Mouse (Mus musculus) heart, embryonic 15.5 days (tissue): Measurements from ENCODE around the gene Rptn. TPM values are rescaled to one million over a fixed set of nuclear protein-coding genes. Genes with fewer than 3 reads are reported as not detected.
"Not testable (repeated sequence)": the region's sequence is repeated elsewhere in the genome, so short reads cannot be mapped to it uniquely, and the experiment has no call there.

Experiments used
- ATAC-seq: fragments of 200-750 bp; cut with Nextera tagmentation; replicated peaks from 2 replicates; pipeline ENCODE4 v1.8.0; 2017; ENCODE audit warnings: low read depth, moderate TSS enrichment; ENCODE audit not compliant: insufficient number of reproducible peaks, insufficient read depth, low FRiP score
- H3K27ac ChIP-seq: fragments of 300-500 bp; sonication (generic); 2 replicates; pipeline ENCODE4 v1.5.1; 2015; ENCODE audit warnings: mild to moderate bottlenecking, inconsistent platforms
- H3K27me3 ChIP-seq: fragments of 300-500 bp; sonication (generic); 2 replicates; pipeline ENCODE4 v1.6.1; 2015; ENCODE audit warnings: inconsistent platforms
- H3K36me3 ChIP-seq: fragments of 300-500 bp; sonication (generic); 2 replicates; pipeline ENCODE4 v1.6.1; 2015; ENCODE audit warnings: mild to moderate bottlenecking, inconsistent platforms
- H3K4me1 ChIP-seq: fragments of 300-500 bp; sonication (generic); replicated peaks from 2 replicates; pipeline ENCODE4 v1.6.1; 2015; ENCODE audit warnings: inconsistent platforms
- H3K4me2 ChIP-seq: fragments of 300-500 bp; sonication (generic); 2 replicates; pipeline ENCODE4 v1.6.1; 2015; ENCODE audit warnings: inconsistent platforms, mild to moderate bottlenecking, moderate library complexity
- H3K4me3 ChIP-seq: fragments of 300-500 bp; sonication (generic); 2 replicates; pipeline ENCODE4 v1.5.1; 2015; ENCODE audit warnings: mild to moderate bottlenecking, inconsistent platforms
- H3K9ac ChIP-seq: fragments of 300-500 bp; sonication (generic); 2 replicates; pipeline ENCODE4 v1.6.1; 2015; ENCODE audit warnings: mild to moderate bottlenecking, inconsistent platforms
- H3K9me3 ChIP-seq: fragments of 300-500 bp; sonication (generic); replicated peaks from 2 replicates; pipeline ENCODE4 v1.6.1; 2016; ENCODE audit warnings: inconsistent platforms
- WGBS: fragments of 180-500 bp; shearing (Covaris S2); methylation state at CpG from one replicate; pipeline ENCODE4 v1.1.7; 2015; ENCODE audit warnings: mixed read lengths; 5-methylcytosine and 5-hydroxymethylcytosine counted together
- polyA plus RNA-seq: library from polyadenylated mRNA; unstranded; fragments of >200 nt; fragmentation: Nextera tagmentation; extraction: Ambion mirVana; gene quantifications from 2 replicates; pipeline ENCODE4 v1.2.1, GENCODE M21; 2015

The Rptn gene
- polyA plus RNA-seq, 1 experiment from 2014 or later = not detected

- Histone ChIP-seq H3K4me2 (no peak overlapping the region), H3K36me3 (no peaks in the 10 kb centered on the region), H3K9me3 (no peaks in the 10 kb centered on the region), H3K4me3 (no peak overlapping the region), H3K4me1 (no peaks in the 10 kb centered on the region), H3K27me3 (no peaks in the 10 kb centered on the region), H3K27ac (no peak overlapping the region), H3K9ac (no peak overlapping the region)
- WGBS = 28% methylated on average over 2 of the region's 2 CpGs
- ATAC-seq = no peak
Measured at GRCm38 (mm10) chr3:93411905-93412304, 18.4 kb downstream of the Rptn start.

- H3K9me3 ChIP-seq = no peaks in the 10 kb centered on the region
- H3K9ac ChIP-seq = no peak overlapping the region
- H3K4me3 ChIP-seq = no peak overlapping the region
- ATAC-seq = no peak
- 57% methylated on average over 3 of the region's 3 CpGs for WGBS
- no peaks in the 10 kb centered on the region for H3K27me3 ChIP-seq
- no peak overlapping the region for H3K27ac ChIP-seq
- no peaks in the 10 kb centered on the region for H3K4me1 ChIP-seq
- H3K4me2 ChIP-seq = no peak overlapping the region
- no peaks in the 10 kb centered on the region for H3K36me3 ChIP-seq
Measured at GRCm38 (mm10) chr3:93431673-93432072, 38.2 kb downstream of the Rptn start.

DNA sequence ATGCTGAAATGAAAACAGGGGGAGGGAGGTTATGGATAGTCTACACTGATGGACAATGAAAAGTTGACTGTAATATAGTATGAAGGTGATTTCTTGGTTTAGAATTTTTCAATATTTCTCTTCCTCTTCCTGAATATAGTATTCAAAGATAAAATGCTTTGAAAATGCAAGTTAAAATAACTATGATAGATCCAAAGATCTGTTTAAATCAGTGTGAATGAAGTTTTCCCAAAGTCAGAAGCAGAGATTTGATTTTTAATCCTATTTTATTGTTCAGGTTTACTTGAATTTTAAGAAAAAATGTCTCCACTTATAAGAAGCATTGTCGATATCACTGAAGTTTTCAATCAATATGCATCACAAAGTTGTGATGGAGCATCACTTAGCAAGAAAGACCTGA, 48.5 kb downstream of the Rptn start, which contains the start of gene Tchh:
Tchh (plus strand) TSS at position 301 of the 400 bp plus-strand sequence.
- no peak within 1 kb of the TSS for H3K9ac ChIP-seq
- H3K4me1 ChIP-seq = peaks cover 25% of the 10 kb centered on the region
- H3K27me3 ChIP-seq = peaks cover 52% of the 10 kb centered on the region
- no peaks in the 10 kb centered on the region for H3K9me3 ChIP-seq
- H3K4me2 ChIP-seq = peak within 1 kb of the TSS; percentile 93; the same call in 1 of the 2 replicates
- no peaks in the 10 kb centered on the region for H3K36me3 ChIP-seq
- no peak for ATAC-seq
- peak within 1 kb of the TSS; percentile 76 for H3K4me3 ChIP-seq
- no peak within 1 kb of the TSS for H3K27ac ChIP-seq
- WGBS = 81% methylated on average over 1 of the region's 1 CpGs

DNA sequence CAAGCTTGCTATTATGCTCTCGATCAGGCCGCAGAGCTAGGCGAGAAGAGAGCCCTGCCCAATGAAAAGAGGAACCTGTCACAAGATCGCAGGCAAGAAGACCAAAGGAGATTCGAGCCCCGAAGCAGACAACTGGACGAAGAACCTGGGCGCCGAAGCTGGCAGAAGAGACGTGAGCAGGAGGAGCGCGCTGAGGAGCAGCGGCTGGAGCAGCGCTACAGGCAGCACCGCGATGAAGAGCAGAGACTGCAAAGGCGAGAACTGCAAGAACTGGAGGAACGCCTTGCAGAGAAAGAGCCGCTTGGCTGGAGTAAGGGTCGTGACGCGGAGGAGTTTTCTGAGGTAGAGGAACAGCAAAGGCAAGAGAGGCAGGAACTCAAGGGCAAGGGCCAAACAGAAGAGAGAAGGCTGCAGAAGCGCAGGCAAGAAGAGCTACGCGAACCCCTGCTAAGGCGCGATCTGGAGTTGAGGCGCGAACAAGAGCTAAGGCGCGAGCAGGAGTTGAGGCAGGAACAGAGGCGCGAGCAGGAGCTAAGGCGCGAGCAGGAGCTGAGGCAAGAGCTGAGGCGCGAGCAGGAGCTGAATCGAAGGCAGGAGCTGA, 50.1 kb downstream of the Rptn start:
- Histone ChIP-seq H3K4me3 (peak overlapping the region; percentile 76), H3K27me3 (peaks cover 58% of the 10 kb centered on the region), H3K9ac (peak overlapping the region; percentile 36; the same call in 1 of the 2 replicates), H3K27ac (no peak overlapping the region), H3K9me3 (no peaks in the 10 kb centered on the region), H3K4me2 (peak overlapping the region; percentile 93), H3K36me3 (no peaks in the 10 kb centered on the region), H3K4me1 (peaks cover 32% of the 10 kb centered on the region)
- under 1% methylated on average over 38 of the region's 38 CpGs for WGBS
- no peak for ATAC-seq

GRCm38 (mm10) chr3:93444343-93445164, 51.1 kb downstream of the Rptn start:
- ATAC-seq = peak; percentile 72
- Histone ChIP-seq H3K36me3 (no peaks in the 10 kb centered on the region), H3K27ac (peak overlapping the region; percentile 45; the same call in 1 of the 2 replicates), H3K9me3 (no peaks in the 10 kb centered on the region), H3K4me2 (peak overlapping the region; percentile 93), H3K4me1 (peaks cover 32% of the 10 kb centered on the region), H3K27me3 (peaks cover 59% of the 10 kb centered on the region), H3K4me3 (peak overlapping the region; percentile 76), H3K9ac (peak overlapping the region; percentile 36)
- under 1% methylated on average over 56 of the region's 56 CpGs for WGBS

DNA sequence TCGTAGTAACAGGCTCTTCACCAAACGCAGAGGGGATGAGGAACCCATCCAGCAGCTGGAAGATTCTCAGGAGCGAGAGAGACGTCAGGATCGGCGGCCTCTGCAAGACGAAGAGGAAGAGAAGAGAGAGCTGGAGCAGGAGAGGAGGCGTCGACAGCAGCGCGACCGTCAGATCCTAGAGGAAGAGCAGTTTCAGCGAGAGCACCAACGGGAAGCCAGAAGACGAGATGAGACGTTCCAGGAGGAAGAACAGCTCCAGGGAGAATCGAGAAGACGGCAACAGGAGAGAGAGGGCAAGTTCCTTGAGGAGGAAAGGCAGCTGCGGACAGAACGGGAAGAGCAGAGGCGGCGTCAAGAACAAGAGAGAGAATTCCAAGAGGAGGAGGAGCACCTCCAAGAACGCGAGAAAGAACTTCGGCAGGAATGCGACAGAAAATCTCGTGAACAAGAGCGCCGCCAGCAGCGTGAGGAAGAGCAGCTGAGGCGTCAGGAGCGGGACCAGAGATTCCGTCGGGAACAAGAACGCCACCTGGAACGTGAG, 51.7 kb downstream of the Rptn start:
- H3K4me2 ChIP-seq = peak overlapping the region; percentile 93
- H3K27me3 ChIP-seq = peaks cover 65% of the 10 kb centered on the region
- no peaks in the 10 kb centered on the region for H3K36me3 ChIP-seq
- 1% methylated on average over 36 of the region's 36 CpGs for WGBS
- peak overlapping the region; percentile 76 for H3K4me3 ChIP-seq
- no peak for ATAC-seq
- peak overlapping the region; percentile 36 for H3K9ac ChIP-seq
- no peaks in the 10 kb centered on the region for H3K9me3 ChIP-seq
- 0 out of 2 replicates have a peak overlapping the region, but pooled peaks have one; percentile 45 for H3K27ac ChIP-seq
- H3K4me1 ChIP-seq = peaks cover 32% of the 10 kb centered on the region

DNA sequence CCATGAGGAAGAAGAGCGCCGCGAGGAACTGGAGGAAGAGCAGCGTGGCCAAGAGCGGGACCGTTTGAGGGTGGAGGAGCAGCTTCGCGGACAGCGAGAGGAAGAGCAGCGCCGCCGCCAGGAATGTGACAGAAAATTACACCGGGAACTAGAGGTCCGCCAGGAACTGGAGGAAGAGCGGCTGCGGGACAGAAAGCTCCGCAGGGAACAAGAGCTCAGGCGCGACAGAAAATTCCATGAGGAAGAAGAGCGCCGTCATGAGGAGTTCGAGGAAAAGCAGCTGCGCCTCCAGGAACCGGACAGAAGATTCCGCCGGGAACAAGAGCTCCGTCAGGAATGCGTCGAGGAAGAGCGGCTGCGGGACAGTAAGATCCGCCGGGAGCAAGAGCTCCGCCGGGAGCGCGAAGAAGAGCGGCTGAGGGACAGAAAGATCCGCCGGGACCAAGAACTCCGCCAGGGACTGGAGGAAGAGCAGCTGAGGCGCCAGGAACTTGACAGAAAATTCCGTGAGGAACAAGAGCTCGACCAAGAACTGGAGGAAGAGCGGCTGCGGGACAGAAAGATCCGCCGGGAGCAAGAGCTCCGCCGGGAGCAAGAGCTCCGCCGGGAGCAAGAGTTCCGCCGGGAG, 52.7 kb downstream of the Rptn start:
- no peak for ATAC-seq
- no peaks in the 10 kb centered on the region for H3K36me3 ChIP-seq
- H3K4me2 ChIP-seq = peak overlapping the region; percentile 93
- H3K4me1 ChIP-seq = peaks cover 32% of the 10 kb centered on the region
- H3K9me3 ChIP-seq = no peaks in the 10 kb centered on the region
- peak overlapping the region; percentile 76 for H3K4me3 ChIP-seq
- peaks cover 60% of the 10 kb centered on the region for H3K27me3 ChIP-seq
- peak overlapping the region; percentile 52 for H3K9ac ChIP-seq
- under 1% methylated on average over 54 of the region's 54 CpGs for WGBS
- no peak overlapping the region for H3K27ac ChIP-seq

- Histone ChIP-seq H3K9ac (peak overlapping the region; percentile 52), H3K4me2 (peak overlapping the region; percentile 93), H3K27ac (0 out of 2 replicates have a peak overlapping the region, but pooled peaks have one; percentile 11), H3K4me1 (peaks cover 32% of the 10 kb centered on the region), H3K27me3 (peaks cover 62% of the 10 kb centered on the region), H3K4me3 (peak overlapping the region; percentile 76)
- under 1% methylated on average over 32 of the region's 32 CpGs for WGBS
- H3K9me3 ChIP-seq, H3K36me3 ChIP-seq, ATAC-seq: not testable (repeated sequence)
Measured at GRCm38 (mm10) chr3:93446756-93447137, 53.2 kb downstream of the Rptn start.

DNA sequence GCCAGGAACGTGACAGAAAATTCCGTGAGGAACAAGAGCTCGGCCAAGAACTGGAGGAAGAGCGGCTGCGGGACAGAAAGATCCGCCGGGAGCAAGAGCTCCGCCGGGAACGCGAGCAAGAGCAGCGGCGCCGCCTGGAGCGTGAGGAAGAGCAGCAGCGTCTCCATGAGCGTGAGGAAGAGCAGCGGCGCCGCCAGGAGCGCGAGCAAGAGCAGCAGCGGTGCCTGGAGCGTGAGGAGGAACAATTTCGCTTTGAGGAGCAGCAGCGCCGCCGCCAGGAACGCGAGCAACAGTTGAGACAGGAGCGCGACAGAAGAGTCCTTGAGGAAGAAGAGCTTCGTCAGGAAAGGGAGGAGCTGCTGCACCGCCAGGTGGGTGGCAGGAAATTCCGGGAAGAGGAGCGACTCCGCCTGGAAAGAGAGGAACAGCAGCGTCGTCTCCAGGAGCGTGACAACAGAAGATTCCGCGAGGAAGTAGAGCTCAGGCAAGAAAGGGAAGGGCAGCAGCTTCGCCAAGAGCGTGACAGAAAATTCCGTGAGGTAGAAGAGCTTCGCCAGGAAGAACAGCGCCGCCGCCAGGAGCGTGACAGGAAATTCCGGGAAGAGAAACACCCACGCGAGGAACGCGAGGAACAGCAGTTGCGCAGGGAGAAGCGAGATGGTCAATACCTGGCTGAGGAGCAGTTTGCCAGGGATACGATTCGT, 53.8 kb downstream of the Rptn start:
- Histone ChIP-seq H3K4me1 (peaks cover 32% of the 10 kb centered on the region), H3K36me3 (no peaks in the 10 kb centered on the region), H3K27ac (0 out of 2 replicates have a peak overlapping the region, but pooled peaks have one; percentile 11), H3K4me3 (peak overlapping the region; percentile 76), H3K9me3 (no peaks in the 10 kb centered on the region), H3K9ac (peak overlapping the region; percentile 52), H3K27me3 (peaks cover 58% of the 10 kb centered on the region), H3K4me2 (peak overlapping the region; percentile 93)
- WGBS = under 1% methylated on average over 59 of the region's 59 CpGs
- ATAC-seq = 0 out of 2 replicates have a peak, but pooled peaks have one; percentile 34
